In genomic region chr7:19491731-19492130, GRCm38 (mm10) we compare ENCODE assay signal across 9 mouse cellular contexts. TPM values are rescaled to one million over a fixed set of nuclear protein-coding genes. Genes with fewer than 3 reads are reported as not detected.
DNase-seq lines count a peak whose midpoint lies in the region; ATAC-seq and TF ChIP-seq lines count a peak whose summit lies in the region.
"Had no signal": no experiment of that assay in that cellular context is flagged by ENCODE, and none has a peak within 500 bp of the region (broad histone marks: within the 10 kb centered on the region; RNA-seq: fewer than 3 reads in every experiment).

No protein-coding gene starts in this region.

- H3K27ac ChIP-seq in forebrain, postnatal 0 days (ENCODE audit: low read depth, low read length) = no peak overlapping the region
- H3K27ac ChIP-seq in intestine, embryonic 15.5 days = no peak overlapping the region
- no peak overlapping the region for H3K27ac ChIP-seq in liver, embryonic 14.5 days

- TF ChIP-seq EP300 in liver, embryonic 14.5 days (IDR thresholded peaks at IDR 0.05; ENCODE audit: low read depth) = no peak

- H3K9me3 ChIP-seq in forebrain, postnatal 0 days (ENCODE audit: low read length) = no peaks in the 10 kb centered on the region
- H3K9me3 ChIP-seq in intestine, embryonic 15.5 days = no peaks in the 10 kb centered on the region
- no peaks in the 10 kb centered on the region for H3K9me3 ChIP-seq in liver, embryonic 14.5 days (ENCODE audit: control insufficient read depth, low read length)
- H3K9me3 ChIP-seq: G1E had no signal

- H3K4me2 ChIP-seq in forebrain, postnatal 0 days (ENCODE audit: low read depth) = no peak overlapping the region; the same call in 1 of the 2 replicates
- H3K4me2 ChIP-seq in intestine, embryonic 15.5 days (replicated peaks) = peak overlapping the region; percentile 56
- H3K4me2 ChIP-seq in liver, embryonic 14.5 days (ENCODE audit: low read depth) = peak overlapping the region; percentile 28; the same call in 1 of the 2 replicates

- H3K9ac ChIP-seq in forebrain, postnatal 0 days = no peak overlapping the region
- peak overlapping the region; percentile 37; the same call in 1 of the 2 replicates for H3K9ac ChIP-seq in intestine, embryonic 15.5 days
- H3K9ac ChIP-seq in liver, embryonic 14.5 days (replicated peaks) = no peak overlapping the region

- H3K4me3 ChIP-seq in forebrain, postnatal 0 days (ENCODE audit: low read depth, low read length) = no peak overlapping the region
- H3K4me3 ChIP-seq in intestine, embryonic 15.5 days (replicated peaks) = peak overlapping the region; percentile 23; the same call in 1 of the 2 replicates
- H3K4me3 ChIP-seq in liver, embryonic 14.5 days (ENCODE audit: insufficient read depth in 1 of 2, low read depth in 2 of 2, low read length in 2 of 2) = no peak overlapping the region

- WGBS in forebrain, postnatal 0 days = 6% methylated on average over 26 of the region's 26 CpGs
- 3% methylated on average over 26 of the region's 26 CpGs for WGBS in intestine, embryonic 15.5 days
- 30% methylated on average over 26 of the region's 26 CpGs for WGBS in liver, embryonic 14.5 days (ENCODE audit: insufficient replicate concordance)

- no peaks in the 10 kb centered on the region for H3K4me1 ChIP-seq in forebrain, postnatal 0 days (ENCODE audit: insufficient read depth)
- peaks cover 10% of the 10 kb centered on the region for H3K4me1 ChIP-seq in intestine, embryonic 15.5 days (replicated peaks)
- no peaks in the 10 kb centered on the region; a peak in 1 of 4 replicates for H3K4me1 ChIP-seq in liver, embryonic 14.5 days (replicated peaks; ENCODE audit: control insufficient read depth in 2 of 2, insufficient read depth in 2 of 2, low read length in 1 of 2)

- peak; percentile 53 for DNase-seq in ovary, postnatal 36 days (ENCODE audit: low spot score)
- no peak for DNase-seq in ovary, adult 18-20 months (ENCODE audit: low spot score)
- DNase-seq in forebrain, postnatal 0 days = no peak
- DNase-seq in liver, embryonic 14.5 days (ENCODE audit: low read depth in 3 of 3, low spot score in 3 of 3) = no peak
- peak; percentile 40 to 42 for DNase-seq in natural killer cell, adult 2 months (ENCODE audit: low spot score in 2 of 2)
- DNase-seq in c-Kit-positive CD71-positive TER-119-positive erythroid progenitor cells, embryonic 14.5 days (ENCODE audit: low spot score) = no peak
- DNase-seq in right cerebral cortex, postnatal 10 days (ENCODE audit: low spot score in 2 of 2) = no peak

- H3K27me3 ChIP-seq in forebrain, postnatal 0 days (ENCODE audit: insufficient read depth, low read length) = peaks cover 34% of the 10 kb centered on the region
- peaks cover 46% of the 10 kb centered on the region for H3K27me3 ChIP-seq in intestine, embryonic 15.5 days (replicated peaks)
- H3K27me3 ChIP-seq in liver, embryonic 14.5 days (ENCODE audit: control insufficient read depth, insufficient read depth, low read length) = no peaks in the 10 kb centered on the region

- no peaks in the 10 kb centered on the region for H3K36me3 ChIP-seq in forebrain, postnatal 0 days (ENCODE audit: insufficient read depth)
- H3K36me3 ChIP-seq in intestine, embryonic 15.5 days = no peaks in the 10 kb centered on the region
- no peaks in the 10 kb centered on the region for H3K36me3 ChIP-seq in liver, embryonic 14.5 days (replicated peaks; ENCODE audit: control insufficient read depth, insufficient read depth, low read depth)
- H3K36me3 ChIP-seq: G1E had no signal

- peak; percentile 40 for TF ChIP-seq CTCF in forebrain, postnatal 0 days (IDR thresholded peaks at IDR 0.05; ENCODE audit: low read depth)
- peak; percentile 36; the same call in 1 of the 2 replicates for TF ChIP-seq CTCF in liver, embryonic 14.5 days (IDR thresholded peaks at IDR 0.05; ENCODE audit: low read depth)

- no peak for ATAC-seq in forebrain, postnatal 0 days
- ATAC-seq in intestine, embryonic 15.5 days = no peak
- no peak for ATAC-seq in liver, embryonic 14.5 days (ENCODE audit: insufficient read depth)

RNA-seq across cellular contexts. Expression of gene Bloc1s3, which starts 16.4 kb away (rescaled TPM):
- total RNA-seq in forebrain, postnatal 0 days (2014; rRNA removed) = 17.3 and 17.8 TPM in 2 replicates
- 4.5 and 5.1 TPM in 2 replicates for polyA plus RNA-seq in forebrain, postnatal 0 days (2015; fragmentation: Nextera tagmentation; extraction: Ambion mirVana)
- 1.9 and 2.2 TPM in 2 replicates for polyA plus RNA-seq in intestine, embryonic 15.5 days (2015; fragmentation: Nextera tagmentation; extraction: Ambion mirVana)
- polyA plus RNA-seq in liver, embryonic 14.5 days (2012; rRNA removed) = 2.0 and 2.7 TPM in 2 replicates
- 0.39 and 0.56 TPM in 2 replicates for polyA plus RNA-seq in liver, embryonic 14.5 days (2014; fragmentation: Nextera tagmentation; extraction: Ambion mirVana)

RNA-seq across cellular contexts. Expression of gene Trappc6a, which starts 16.5 kb away (rescaled TPM):
- 28.5 and 28.8 TPM in 2 replicates for total RNA-seq in forebrain, postnatal 0 days (2014; rRNA removed)
- 38.7 and 38.8 TPM in 2 replicates for polyA plus RNA-seq in forebrain, postnatal 0 days (2015; fragmentation: Nextera tagmentation; extraction: Ambion mirVana)
- 124 and 137 TPM in 2 replicates for polyA plus RNA-seq in intestine, embryonic 15.5 days (2015; fragmentation: Nextera tagmentation; extraction: Ambion mirVana)
- polyA plus RNA-seq in liver, embryonic 14.5 days (2012; rRNA removed) = 24.1 and 28.1 TPM in 2 replicates
- 40.0 and 40.2 TPM in 2 replicates for polyA plus RNA-seq in liver, embryonic 14.5 days (2014; fragmentation: Nextera tagmentation; extraction: Ambion mirVana)

RNA-seq across cellular contexts. Expression of gene Nkpd1, which starts 25.9 kb away (rescaled TPM):
- total RNA-seq in forebrain, postnatal 0 days (2014; rRNA removed) = 2.0 and 3.4 TPM in 2 replicates
- polyA plus RNA-seq in forebrain, postnatal 0 days (2015; fragmentation: Nextera tagmentation; extraction: Ambion mirVana) = 1.1 and 2.3 TPM in 2 replicates
- 0.10 and 0.11 TPM in 2 replicates for polyA plus RNA-seq in intestine, embryonic 15.5 days (2015; fragmentation: Nextera tagmentation; extraction: Ambion mirVana)
- 0.01 and 0.04 TPM in 2 replicates for polyA plus RNA-seq in liver, embryonic 14.5 days (2012; rRNA removed)
- polyA plus RNA-seq in liver, embryonic 14.5 days (2014; fragmentation: Nextera tagmentation; extraction: Ambion mirVana) = not detected in 2 replicates

RNA-seq across cellular contexts. Expression of gene Exoc3l2, which starts 28.6 kb away (rescaled TPM):
- 0.14 and 0.23 TPM in 2 replicates for total RNA-seq in forebrain, postnatal 0 days (2014; rRNA removed)
- 0.36 and 0.38 TPM in 2 replicates for polyA plus RNA-seq in forebrain, postnatal 0 days (2015; fragmentation: Nextera tagmentation; extraction: Ambion mirVana)
- 0.50 and 0.53 TPM in 2 replicates for polyA plus RNA-seq in intestine, embryonic 15.5 days (2015; fragmentation: Nextera tagmentation; extraction: Ambion mirVana)
- 1.7 and 1.9 TPM in 2 replicates for polyA plus RNA-seq in liver, embryonic 14.5 days (2012; rRNA removed)
- polyA plus RNA-seq in liver, embryonic 14.5 days (2014; fragmentation: Nextera tagmentation; extraction: Ambion mirVana) = 0.48 and 0.78 TPM in 2 replicates
- total RNA-seq: G1E had no signal

RNA-seq across cellular contexts. Expression of gene Mark4, which starts 33.1 kb away (rescaled TPM):
- 46.7 and 47.1 TPM in 2 replicates for total RNA-seq in forebrain, postnatal 0 days (2014; rRNA removed)
- polyA plus RNA-seq in forebrain, postnatal 0 days (2015; fragmentation: Nextera tagmentation; extraction: Ambion mirVana) = 16.1 and 21.0 TPM in 2 replicates
- polyA plus RNA-seq in intestine, embryonic 15.5 days (2015; fragmentation: Nextera tagmentation; extraction: Ambion mirVana) = 5.8 and 6.1 TPM in 2 replicates
- 2.4 and 2.5 TPM in 2 replicates for polyA plus RNA-seq in liver, embryonic 14.5 days (2012; rRNA removed)
- polyA plus RNA-seq in liver, embryonic 14.5 days (2014; fragmentation: Nextera tagmentation; extraction: Ambion mirVana) = 0.80 and 2.5 TPM in 2 replicates

Comparison
In these comparisons a context has a peak if more than half of its experiments do, and no peak if none do; other contexts are left out.
1. DNase-seq: peak in ovary, postnatal 36 days (single experiment) and natural killer cell, adult 2 months (2 of 2); none in ovary, adult 18-20 months (single experiment), forebrain, postnatal 0 days (single experiment), liver, embryonic 14.5 days (0 of 3), c-Kit-positive CD71-positive TER-119-positive erythroid progenitor cells, embryonic 14.5 days (single experiment) and right cerebral cortex, postnatal 10 days (0 of 2).